Mouse (Mus musculus) left cerebral cortex, postnatal 25 days (tissue): ENCODE measurements around the gene Mau2. TPM values are rescaled to one million over a fixed set of nuclear protein-coding genes. Genes with fewer than 3 reads are reported as not detected.
"Not testable (repeated sequence)": the region's sequence is repeated elsewhere in the genome, so short reads cannot be mapped to it uniquely, and the experiment has no call there.

ENCODE experiments used
- DNase-seq, 2 experiments: peaks; one replicate each; pipeline ENCODE4 v3.0.0; 2022; ENCODE audit warnings: low spot score in 2 of 2, mixed read lengths in 1 of 2
- intact Hi-C: fragments of 180-260 bp; cut with DNase I; formaldehyde crosslinking; loops from one replicate; pipeline ENCODE4 v1.15.1; 2025
- total RNA-seq, 2 experiments: library from RNA; stranded (reverse); gene quantifications; 2 replicates each; pipeline ENCODE4 v1.2.3; 2021

The Mau2 gene
- 10 to 100 TPM; 78.9 to 80.3 TPM for total RNA-seq

DNA sequence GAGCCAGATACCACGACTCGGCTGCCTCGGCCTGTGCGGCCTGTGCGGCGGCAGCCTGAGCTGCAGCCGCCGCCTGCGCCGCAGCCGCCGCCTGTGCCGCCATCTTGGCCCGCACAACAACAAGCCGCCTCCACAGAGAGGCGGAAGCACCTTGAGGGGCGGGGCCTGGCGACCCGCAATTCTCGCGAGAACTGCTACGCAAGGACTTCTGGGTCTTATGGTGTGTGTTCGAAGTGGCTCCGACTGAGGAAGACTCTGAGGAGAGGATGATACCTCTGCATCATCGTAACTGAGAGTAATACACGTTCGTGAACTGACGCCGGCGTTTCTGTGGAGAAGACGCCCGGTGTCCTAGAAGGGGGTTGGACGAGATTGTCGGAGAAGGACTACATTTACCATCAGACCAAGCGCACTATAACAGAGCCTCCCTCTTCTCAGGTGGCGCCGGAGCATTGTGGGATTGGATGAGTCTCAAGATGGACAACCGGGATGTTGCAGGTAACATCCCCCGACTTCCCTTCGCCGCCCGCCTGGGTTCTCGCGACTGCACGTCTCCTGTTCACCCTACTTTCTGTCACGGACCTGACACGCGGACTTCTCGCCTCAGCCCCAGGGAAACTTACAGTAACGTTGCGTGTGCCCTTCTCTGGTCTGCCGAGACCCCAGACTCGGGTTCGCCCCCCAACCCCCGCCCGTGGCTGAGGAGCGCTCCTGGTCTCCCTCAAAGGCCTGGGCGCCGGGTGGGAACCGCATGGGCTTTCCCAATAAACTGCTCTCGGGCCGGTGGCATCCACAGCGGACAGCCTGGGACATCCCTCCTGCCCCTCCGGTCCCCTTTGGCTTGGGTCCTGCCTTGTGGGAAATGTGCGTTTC, at the start of gene Mau2, which contains the start of gene Sugp1:
TSS of gene Mau2 (minus strand) at position 152 of the 873 bp plus-strand sequence.
TSS of gene Sugp1 (plus strand) at position 231 of the 873 bp plus-strand sequence.
- intact Hi-C loops, result no loop called here
- DNase-seq, result peak; percentile 97

DNA sequence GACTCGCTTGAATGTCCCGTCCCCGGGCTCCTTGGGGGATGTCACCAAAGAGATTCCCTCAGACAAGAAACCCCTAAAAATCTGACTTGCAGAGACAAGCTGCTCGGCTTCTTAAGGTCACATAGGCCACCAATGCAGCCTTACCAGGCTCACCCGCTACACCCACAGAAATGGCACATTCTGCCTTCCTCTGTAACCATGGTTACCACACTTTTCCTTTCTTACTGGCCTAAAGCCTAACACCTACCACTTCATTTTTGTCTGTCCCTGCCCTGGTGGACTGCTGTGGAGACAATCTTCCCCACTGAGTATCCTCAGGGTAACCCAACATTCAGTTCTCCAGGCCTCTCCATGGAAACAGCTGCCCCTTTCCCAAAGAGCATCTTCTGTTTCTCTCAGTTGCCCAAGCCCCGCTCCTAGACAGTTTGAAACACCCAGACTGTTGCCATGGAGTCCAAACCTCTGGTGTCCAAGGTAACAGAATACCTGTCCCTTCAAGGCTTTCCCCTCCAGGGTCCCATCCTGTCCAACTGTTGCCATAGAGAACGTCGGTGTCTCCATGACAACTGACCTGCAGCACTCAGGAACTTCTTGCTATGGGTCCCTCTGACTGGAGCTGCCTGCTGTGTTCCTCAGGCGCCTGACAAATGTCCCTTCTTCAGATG, 46.9 kb upstream of the Mau2 start:
- DNase-seq, result peak in 1 of 2 experiments; percentile 69

DNA sequence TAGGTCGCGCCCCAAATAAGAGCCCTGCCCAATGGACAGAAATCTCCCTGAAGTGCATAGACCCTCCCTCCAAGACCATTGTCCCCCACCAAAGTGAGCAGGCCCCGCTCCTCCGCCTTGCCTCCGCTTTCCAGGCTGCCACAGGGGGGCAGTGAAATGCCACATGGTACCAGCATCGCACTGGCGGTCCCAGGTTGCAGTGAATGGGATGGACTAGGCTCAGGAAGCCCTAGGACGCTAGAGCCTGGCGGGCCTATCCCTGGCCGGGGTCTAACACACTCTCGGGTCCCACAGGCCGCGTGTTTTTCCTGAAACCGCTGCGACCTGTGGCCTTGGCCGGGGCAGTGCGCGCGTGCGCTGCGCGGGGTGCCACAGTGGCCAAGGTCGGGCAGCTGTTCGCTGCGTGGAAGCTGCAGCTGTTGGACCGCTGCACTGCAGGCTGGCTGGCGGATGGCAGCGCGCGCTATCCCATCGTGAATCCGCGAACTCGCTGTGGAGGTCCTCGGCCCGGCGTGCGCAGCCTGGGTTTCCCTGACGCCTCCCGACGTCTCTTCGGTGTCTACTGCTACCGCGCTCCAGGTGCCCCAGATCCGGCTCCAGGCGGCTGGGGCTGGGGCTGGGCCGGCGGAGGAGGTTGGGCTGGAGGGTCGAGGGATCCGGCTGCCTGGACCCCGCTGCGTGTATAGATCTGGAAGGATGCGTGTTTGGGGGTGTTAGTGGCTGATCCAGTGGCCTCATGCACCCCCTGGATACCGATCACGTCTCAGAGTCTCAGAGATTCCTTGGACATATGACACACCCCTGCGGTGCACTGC, 45.5 kb upstream of the Mau2 start:
- intact Hi-C loops, result loop anchor here (1.0 to 2.0 kb wide), 2 partner anchors 35 to 78 kb away; no protein-coding TSS in a partner anchor
- DNase-seq, result peak; percentile 71 to 77

More for the DNA sequence above, 46.9 kb upstream of the Mau2 start:
- intact Hi-C loops, result no loop called here

- intact Hi-C loops, result loop anchor here (1.0 to 2.0 kb wide), 2 partner anchors 36 to 79 kb away; no protein-coding TSS in a partner anchor
Measured at GRCm38 (mm10) chr8:70087237-70087636, 44.7 kb upstream of the Mau2 start.

DNA sequence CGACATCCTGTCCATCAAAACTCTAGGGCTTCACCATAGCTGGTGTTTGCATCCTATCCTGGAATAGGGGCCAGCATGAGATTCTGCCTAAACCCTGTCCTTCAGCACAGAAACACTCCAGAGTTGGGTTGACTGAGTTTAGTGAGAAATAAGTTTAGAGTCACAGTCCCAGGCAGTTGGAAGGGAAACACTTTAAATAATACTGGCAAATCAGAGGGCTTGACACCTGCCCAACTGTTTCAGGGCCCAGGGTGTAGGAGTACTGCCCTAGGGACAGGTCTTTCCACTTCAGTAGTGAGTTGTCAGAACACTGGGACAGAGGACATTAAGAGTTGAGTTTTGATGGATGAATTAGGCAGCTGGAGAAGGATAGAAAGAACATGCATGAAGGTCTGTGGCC, 43.6 kb upstream of the Mau2 start:
- intact Hi-C loops, result loop anchor here (2.0 kb wide), 1 partner anchor 37 kb away; no protein-coding TSS in a partner anchor
- DNase-seq, result no peak

More at GRCm38 (mm10) chr8:70087237-70087636, 44.7 kb upstream of the Mau2 start:
- DNase-seq, result no peak

- DNase-seq, result no peak
- intact Hi-C loops, result no loop called here
Measured at GRCm38 (mm10) chr8:70084191-70085065, 41.9 kb upstream of the Mau2 start.

- peak; percentile 60 to 80 for DNase-seq
- intact Hi-C loops, result no loop called here
Measured at GRCm38 (mm10) chr8:70083285-70083684, 40.8 kb upstream of the Mau2 start, which contains the start of gene Hapln4. Gene Hapln4, plus strand, starts transcription at chr8:70083457.

DNA sequence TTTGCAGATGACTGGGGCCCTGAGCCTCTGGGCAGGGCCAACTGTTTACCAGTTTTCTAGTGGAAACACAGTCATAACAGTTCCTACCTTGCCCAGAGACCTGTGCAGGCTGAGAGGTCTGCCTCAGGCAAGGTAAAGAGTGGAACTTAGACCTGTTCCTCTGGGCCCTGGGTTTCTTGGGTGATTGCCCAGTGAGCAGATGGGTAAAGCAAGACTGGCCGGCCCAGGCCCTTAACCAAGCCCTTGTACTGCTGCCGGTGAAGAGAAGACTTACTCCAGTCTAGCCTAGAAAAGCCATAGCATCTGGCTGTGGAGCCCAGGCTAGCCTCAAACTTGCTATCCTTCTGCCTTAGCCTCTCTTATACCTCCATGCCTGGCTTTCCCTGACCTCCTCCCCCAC, 39.4 kb upstream of the Mau2 start:
- intact Hi-C loops, result no loop called here

GRCm38 (mm10) chr8:70073682-70074081, 31.1 kb upstream of the Mau2 start:
- intact Hi-C loops, result no loop called here
- DNase-seq, result no peak

More for the DNA sequence above, 39.4 kb upstream of the Mau2 start:
- no peak for DNase-seq

DNA sequence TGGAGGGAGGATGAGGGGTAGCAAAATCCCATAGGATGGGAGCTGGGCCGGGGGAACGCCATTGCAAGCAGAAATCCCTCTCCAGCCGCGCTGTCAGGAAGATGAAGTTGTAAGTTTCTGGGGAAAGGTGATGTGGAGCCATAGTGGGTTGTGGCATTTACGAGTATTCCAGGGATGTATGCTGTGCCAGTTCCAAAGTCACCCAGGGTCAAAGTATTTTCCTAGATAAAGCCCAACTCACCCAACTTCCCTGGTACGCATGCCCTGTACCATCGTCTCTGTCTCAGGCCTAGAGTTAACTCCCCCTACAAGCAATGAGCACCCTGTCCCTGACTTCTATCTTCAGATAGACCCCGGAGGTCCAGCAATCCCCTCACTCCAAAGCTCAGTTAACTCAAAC, 30.6 kb upstream of the Mau2 start:
- intact Hi-C loops, result no loop called here
- no peak for DNase-seq

GRCm38 (mm10) chr8:70072441-70073069, 30.0 kb upstream of the Mau2 start, which contains the start of gene Tm6sf2:
Gene Tm6sf2, plus strand, starts transcription at chr8:70072924.
- intact Hi-C loops, result no loop called here
- no peak for DNase-seq

GRCm38 (mm10) chr8:70071836-70072440, 29.4 kb upstream of the Mau2 start:
- intact Hi-C loops, result no loop called here
- DNase-seq, result no peak

DNA sequence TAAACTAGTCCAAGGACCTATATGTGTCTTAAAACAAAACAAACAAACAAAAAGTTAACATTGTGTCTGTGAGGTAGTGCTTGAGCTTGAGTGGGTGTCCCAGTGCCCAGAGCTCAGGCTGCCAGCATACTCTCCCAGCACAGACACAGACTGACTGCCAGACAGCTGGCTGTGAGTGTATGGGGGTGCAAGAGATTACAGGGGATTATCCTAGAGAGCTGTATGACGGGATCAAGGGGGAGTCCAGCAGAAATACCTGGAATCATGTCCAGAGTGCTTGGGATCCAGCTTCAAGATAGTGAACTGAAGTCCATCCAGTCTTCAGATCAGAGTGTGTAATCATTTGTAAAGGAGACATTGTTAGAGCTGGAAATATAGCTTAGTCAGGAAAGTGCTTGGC, 15.2 kb upstream of the Mau2 start:
- no peak for DNase-seq
- intact Hi-C loops, result no loop called here

- DNase-seq, intact Hi-C loops: not testable (repeated sequence)
Measured at GRCm38 (mm10) chr8:70050434-70050833, 7.9 kb upstream of the Mau2 start.

DNA sequence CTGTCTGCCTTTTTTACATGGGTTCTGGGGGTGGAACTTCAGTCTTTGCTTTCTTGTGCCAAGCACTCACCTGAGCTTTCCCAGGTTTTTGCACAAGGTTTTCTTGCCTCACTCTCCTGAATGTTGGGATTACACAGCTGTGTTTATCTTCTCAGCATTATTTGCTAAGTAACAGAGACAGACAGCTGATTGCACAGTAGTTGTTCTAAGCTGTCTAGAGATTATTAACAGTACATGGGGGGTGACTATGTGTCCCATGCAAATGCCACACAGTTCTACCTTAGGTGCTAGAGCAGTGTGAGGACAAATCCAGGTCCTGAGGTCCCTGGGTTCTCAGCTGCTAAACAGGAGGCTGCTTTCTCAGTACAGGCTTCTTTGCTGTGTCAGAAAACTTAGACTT, 7.1 kb upstream of the Mau2 start:
- no peak for DNase-seq
- intact Hi-C loops, result no loop called here

DNA sequence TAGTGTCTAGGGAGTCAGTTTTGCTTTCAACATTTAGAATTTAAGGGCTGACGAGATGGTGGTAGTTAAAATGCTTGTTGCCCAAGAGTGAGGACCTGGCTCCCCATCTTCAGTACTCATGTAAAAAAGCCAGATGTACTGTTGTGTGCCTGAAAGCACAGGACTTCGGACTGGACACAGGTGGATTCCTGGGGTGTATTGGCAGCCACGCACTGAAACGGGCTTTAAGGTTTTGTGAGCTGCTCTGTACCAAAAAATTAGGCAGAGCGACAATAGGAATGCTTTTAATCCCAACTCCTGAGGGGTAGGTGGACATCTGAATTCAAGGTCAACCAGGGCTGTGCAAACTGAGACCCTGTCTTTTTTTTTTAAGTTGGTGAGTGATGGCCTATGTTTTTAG, 1.5 kb upstream of the Mau2 start:
- intact Hi-C loops, result no loop called here
- no peak for DNase-seq

GRCm38 (mm10) chr8:70041885-70042546, 518 bp downstream of the Mau2 start:
- intact Hi-C loops, result no loop called here
- no peak for DNase-seq
